Mouse (Mus musculus): ENCODE measurements at regions not wholly inside any gene's neighbourhood (a gene's known extent, or its start where the extent isn't known, plus 50 kb on each side); places are given as distances from the start of the nearest gene placed in this dataset.

GRCm38 (mm10) chr2:172800801-172801200 is 139.3 kb downstream of the Bmp7 start:
- TF ChIP-seq CTCF (IDR thresholded peaks at IDR 0.05; ENCODE audit: insufficient read depth, low read depth, low read length) (no peak), POLR2A (IDR thresholded peaks at IDR 0.05; ENCODE audit: insufficient read depth, low read depth, low read length) (no peak)
